Mouse (Mus musculus): ENCODE results near the gene Plk2. TPM values are rescaled to one million over a fixed set of nuclear protein-coding genes. Genes with fewer than 3 reads are reported as not detected.
"Not testable (repeated sequence)": the region's sequence is repeated elsewhere in the genome, so short reads cannot be mapped to it uniquely, and the experiment has no call there.

Gene Plk2
- total RNA-seq, 2 experiments from 2014 or later = 3.5 to 6.1 TPM

DNA sequence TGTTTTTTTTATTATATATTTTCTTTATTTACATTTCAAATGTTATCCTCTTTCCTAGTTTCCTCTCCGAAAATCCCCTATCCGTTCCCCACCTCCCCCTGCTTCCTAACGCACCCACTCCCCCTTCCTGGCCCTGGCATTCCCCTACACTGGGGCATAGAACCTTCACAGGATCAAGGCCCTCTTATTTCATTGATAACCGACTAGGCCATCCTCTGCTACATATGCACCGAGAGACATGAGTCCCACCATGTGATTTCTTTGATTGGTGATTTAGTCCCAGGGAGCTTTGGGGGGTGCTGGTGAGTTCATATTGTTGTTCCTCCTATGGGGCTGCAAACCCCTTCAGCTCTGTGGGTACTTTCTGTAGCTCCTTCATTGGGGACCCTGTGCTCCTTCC, 9.8 kb downstream of the Plk2 start:
- ATAC-seq (ENCODE audit: poor library complexity, severe bottlenecking) = not testable (repeated sequence)

DNA sequence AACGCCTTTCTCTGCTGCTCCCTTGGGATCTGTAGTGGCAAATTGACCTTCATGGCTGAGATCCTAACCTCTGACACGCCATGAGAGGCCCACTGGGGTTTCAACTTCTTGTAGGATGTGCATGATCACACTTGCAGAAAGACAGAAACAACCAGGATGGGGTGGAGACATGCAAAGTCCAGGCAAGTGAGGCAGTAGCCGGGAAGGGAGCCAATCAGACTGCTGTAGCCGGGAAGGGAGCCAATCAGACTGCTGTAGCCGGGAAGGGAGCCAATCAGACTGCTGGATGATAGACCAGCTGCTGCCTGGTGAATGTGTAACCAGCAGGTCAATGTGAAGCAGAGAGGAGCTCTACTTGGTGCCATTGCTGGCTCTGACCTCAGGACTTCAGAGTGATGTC, 11.3 kb downstream of the Plk2 start:
- ATAC-seq (ENCODE audit: poor library complexity, severe bottlenecking) = 0 out of 2 replicates have a peak, but pooled peaks have one; percentile 35

DNA sequence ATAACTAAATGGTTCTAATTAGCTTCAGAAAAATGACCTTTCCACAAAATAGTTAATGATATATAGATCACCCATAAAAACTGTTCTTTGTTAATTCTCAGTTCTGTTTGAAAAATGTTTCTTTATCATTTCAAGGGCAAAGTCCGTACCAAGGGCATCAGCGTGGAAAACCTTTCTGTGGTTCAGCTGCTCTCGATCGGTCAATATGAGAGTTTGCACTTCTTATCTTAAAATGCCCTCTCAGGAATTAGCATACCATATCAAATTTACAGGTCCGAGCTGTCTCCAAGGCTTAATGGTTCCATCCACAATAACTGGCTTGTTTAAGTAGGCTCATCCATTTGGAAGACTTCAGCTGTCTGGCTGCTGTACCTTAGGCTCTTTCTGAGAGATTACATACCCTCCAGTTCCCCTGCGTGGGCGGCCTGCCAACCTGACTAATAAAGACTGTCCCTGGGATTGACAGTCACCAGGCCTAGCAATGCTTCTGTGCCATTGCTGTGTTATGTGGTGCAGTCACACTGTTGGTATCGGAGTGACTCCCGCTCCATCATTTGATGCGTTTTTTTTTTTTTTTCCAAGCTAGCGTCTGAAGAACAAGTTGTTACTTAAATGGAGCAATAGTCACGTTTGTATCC, 17.8 kb downstream of the Plk2 start:
- no peak for ATAC-seq (ENCODE audit: poor library complexity, severe bottlenecking)

DNA sequence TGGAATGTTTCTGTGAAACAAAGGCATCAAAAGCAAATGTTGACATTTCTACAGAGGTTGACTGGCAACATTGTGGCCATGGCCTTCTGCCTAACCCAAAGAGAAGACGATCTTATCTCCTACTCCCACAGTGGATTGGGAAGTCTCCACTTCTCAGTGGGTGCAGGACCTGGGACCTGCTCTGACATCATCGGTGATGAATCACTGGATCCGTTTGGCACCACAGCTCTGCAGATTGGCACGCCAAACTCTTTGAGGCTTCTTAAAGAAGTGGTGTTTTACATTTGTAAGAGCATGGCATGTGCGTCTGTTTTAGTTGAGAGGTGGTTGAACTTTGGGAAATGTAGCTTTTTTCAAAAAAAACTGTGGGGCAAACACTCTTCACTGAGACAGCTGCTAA, 23.8 kb downstream of the Plk2 start:
- no peak for ATAC-seq (ENCODE audit: poor library complexity, severe bottlenecking)

DNA sequence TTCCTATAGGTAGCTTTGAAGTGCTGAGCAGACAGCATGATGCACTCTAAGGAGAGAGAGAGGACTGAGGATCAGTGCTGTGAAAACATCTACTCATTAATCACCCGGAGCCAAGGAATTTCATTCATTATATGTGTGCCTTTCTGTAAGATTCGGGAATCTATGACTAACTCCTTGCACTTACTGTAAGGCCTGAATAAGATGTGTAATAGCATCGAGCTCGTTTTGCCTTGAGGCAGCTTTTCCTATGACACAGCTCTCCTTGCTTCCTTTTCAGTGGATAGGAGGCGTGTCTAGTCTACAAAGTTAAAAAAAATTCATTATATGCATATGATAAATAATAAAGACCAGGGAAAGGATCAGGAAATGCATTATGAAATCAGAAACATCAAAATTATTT, 24.8 kb downstream of the Plk2 start:
- ATAC-seq (ENCODE audit: poor library complexity, severe bottlenecking) = no peak

DNA sequence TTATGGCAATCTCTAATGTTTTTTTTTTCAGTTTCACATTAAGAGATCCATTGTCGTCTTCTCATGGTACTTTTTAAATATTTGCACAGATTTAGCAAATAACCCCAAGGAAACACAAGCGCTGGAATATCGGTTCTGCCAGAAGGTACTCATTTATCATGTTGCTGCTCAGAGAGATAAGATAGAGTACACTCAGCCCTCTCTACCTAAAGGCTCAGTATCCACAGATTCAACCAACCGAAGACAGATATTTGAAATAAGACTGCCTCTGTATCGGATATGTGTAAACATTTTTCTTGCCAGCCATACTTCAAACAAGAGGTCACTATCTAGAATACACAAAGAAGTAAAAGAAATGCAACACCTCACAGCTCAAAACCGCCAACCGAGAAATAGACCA, 27.6 kb downstream of the Plk2 start:
- no peak for ATAC-seq (ENCODE audit: poor library complexity, severe bottlenecking)

DNA sequence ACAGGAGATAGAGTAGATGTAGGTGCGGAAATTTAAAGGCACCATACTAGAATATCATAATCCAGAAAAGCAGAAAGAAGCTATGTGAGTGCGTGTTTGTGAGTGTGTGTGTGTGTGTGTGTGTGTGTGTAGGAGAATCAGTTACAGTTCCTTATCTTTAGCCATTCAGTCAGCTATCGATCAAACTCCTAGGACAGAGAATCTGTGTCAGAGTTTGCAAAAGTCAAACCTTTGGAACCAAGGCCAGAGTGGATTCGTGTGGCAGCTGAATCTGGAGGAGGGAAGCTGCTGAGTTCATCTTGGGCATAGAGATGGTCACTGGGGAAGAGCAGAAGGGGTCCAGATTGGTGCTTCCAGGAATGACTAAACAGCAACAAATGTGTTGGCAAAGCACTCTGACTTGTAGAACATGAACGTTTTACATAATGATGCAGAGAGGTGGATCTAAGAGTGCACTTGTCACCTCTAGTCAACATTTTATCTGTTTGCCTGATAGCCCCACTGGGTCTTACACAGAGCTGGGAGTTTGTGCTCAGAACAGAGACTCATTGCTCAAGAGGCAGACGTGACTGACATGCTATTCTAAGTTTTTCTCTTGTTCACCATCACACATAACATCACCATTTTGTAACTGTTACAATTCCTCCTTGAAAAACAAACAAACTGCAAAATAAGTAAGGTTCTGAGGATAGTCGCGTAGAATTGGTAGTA, 30.8 kb downstream of the Plk2 start:
- ATAC-seq (ENCODE audit: poor library complexity, severe bottlenecking) = no peak

DNA sequence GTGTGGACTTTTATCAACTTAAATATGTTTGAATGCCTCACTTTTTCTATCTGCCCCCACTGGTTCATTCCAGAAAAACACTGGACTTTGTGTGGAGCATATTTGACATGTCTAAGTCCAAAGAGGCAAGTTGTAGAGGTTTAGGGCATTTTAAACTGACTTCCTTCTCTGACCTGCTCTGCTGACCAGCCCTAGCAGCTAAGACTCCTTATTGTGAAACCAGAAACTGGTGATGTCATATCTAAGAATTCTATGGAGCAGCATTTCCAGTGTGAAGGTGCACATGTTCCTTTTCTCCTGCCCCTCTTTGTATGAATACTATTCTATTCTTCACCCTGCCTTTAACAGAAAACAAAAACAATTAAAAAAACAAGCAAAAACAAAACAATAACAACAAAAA, 36.5 kb downstream of the Plk2 start:
- ATAC-seq (ENCODE audit: poor library complexity, severe bottlenecking) = no peak

DNA sequence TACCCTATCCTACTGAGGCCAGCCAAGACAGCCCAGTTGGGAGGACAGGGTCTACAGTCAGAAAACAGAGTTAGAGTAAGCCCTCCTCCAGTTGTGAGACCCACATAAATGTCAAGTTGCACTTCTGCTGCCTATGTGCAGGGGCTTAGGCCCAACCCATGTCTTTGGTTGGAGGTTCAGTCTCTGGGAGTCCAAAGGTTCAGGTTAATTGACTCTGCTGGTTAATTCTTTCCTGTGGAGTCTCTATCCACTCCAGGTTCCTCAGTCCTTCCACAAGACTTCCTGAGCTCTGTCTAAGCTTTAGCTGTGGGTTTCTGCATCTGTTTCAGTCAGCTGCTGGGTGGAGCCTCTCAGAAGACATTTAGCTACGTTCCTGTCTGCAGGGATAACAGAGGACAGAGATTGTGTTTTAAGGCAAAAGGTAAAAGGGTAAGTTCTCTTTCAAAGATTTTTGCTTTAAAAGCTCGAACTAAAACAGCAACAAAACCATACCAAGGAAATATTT, 37.3 kb downstream of the Plk2 start:
- no peak for ATAC-seq (ENCODE audit: poor library complexity, severe bottlenecking)

DNA sequence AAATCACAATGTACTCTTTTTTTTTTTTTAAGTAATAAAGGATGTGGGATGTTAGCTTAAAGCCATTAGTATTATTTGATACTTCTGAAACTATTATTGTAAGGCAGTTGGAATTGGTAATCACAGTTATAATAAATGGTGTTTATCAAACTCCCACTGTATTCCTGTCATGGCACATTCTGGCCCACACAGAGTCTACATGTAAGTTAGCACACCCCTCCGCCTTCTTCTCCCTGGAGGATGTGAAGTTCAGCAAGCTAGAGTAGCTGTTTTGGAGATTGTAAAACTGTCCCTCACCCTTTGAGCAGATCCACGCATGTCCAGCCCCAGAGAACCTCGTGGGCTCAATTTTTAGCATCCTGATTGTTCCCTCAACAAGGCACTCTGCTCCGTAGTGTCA, 37.8 kb downstream of the Plk2 start:
- no peak for ATAC-seq (ENCODE audit: poor library complexity, severe bottlenecking)

DNA sequence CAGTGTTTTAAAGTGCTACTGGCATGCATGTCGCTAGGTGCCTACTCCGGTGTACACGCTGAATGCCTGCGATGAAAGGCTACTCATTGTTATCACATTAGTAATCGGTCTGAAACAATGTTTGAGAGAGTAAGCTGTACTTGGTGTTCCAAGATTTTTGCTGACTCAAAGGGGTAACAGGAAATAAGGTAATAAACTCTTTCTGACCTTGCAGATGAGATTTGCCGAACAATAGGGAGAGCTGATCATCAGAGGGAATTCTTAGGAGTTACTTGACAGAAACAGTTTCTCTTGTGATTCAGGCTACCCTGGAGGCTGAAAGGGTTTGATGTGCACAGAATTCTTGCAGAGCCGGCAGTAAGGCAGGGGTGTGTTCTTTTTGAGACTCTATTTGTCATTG, 41.8 kb downstream of the Plk2 start:
- no peak for ATAC-seq (ENCODE audit: poor library complexity, severe bottlenecking)

DNA sequence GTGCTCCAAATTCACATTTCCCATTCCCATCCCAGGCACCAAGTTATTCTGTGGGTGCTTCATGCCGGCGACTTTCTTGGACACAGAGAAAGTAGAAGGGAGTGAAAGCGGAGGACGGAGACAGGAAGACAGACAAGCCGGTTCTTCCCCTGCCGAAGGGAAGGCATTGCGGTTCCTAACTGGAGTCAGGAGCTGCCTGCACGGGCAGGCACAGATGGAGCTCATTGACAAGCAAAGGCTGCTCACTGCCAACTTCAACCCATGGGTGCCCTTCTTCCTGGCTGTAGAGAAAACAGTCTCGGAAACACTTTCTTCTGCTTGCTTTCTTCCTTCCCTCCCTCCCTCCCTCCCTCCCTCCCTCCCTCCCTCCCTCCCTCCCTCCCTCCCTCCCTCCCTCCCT, 43.8 kb downstream of the Plk2 start:
- no peak for ATAC-seq (ENCODE audit: poor library complexity, severe bottlenecking)

DNA sequence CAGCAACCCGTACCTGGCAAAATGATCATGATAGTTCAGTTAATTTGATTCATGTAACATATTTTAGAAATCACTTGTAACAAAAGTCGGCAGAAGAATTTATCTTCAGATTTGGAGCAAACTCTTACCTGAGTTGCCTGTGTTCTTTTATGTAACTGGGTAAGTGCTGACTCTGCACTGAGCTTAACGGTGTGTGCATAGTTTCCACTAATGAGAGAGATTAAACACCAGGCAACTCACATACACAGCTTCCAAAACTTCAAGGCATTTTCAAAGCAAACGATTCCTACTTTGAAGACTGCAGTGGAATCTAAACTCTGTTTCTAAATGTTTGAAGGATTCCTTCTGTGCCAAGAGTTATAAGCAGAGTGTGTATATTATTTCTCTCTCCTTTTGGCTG, 49.5 kb downstream of the Plk2 start:
- ATAC-seq (ENCODE audit: poor library complexity, severe bottlenecking) = no peak

DNA sequence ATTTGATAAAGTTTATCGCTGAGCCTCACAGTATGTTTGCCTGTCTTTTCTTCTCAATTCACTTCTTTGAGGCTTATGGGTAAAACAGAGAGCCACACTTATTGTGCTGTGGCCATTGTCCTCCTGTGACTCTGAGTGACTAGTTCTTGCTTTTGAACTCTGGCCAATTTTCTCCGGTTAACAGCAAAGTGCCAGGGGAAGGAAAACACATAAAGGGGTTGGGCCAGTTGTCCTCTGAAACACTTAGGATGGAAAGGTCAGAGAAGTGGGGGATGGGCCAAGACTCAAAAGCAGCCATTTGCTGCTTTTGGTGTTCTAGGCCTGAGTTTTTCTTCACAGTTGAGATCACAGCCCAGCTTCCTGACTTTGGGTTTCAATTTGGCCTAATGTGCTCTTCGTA, 50.0 kb downstream of the Plk2 start:
- ATAC-seq (ENCODE audit: poor library complexity, severe bottlenecking) = no peak

DNA sequence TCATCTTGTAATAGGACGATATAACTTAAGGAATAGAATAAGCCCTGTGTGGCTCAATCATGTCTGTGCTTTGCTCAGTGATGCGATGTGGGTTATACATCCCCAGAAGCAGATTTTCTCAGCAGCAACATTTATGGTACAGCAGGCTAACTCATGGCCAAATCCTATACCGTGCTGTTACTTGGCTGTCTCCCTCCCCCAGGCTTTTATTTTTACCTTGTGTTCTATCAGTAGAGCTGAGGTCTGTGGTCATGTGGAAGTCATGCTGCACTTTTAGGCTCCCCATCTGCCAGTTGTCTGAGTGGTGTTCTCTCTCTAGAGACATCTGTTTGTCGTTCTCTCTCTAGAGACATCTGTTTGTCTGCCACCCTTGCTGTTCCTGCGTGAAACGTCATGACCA, 51.6 kb downstream of the Plk2 start:
- ATAC-seq (ENCODE audit: poor library complexity, severe bottlenecking) = no peak

DNA sequence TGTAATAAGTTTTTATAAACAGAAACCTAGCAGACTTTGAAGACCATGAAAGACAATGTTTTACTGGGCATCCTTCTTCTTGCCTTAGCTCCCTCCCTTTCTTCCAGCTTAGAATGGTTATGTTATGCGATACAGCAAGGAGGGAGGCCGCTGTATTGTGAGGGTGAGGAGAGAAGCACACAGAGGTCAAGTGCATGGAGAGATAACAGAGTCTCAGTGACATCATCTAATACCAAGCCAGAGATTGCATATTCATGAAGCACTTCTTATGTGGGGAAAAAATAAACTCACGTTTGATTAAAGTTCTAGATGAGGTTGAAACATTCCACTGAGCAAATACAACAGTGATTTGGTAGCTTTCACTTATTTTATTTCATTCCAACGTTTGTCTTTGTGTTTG, 55.2 kb downstream of the Plk2 start:
- ATAC-seq (ENCODE audit: poor library complexity, severe bottlenecking) = no peak

Other genes with a start within 250 kb of the Plk2 start
- gene Rab3c, start 114.0 kb upstream of the Plk2 start, total RNA-seq (2015) = not detected in 2 replicates
- not detected in 2 replicates for gene Rab3c, start 114.0 kb upstream of the Plk2 start, total RNA-seq (2017)
- 285 and 298 TPM in 2 replicates for gene Gapt, start 37.8 kb upstream of the Plk2 start, total RNA-seq (2015)
- gene Gapt, start 37.8 kb upstream of the Plk2 start, total RNA-seq (2017) = 47.4 and 48.4 TPM in 2 replicates

Measured in megakaryocyte, adult 5-6 weeks (primary cell).